ENCODE assay signal across 22 mouse cellular contexts in genomic region chr10:40406655-40407054, GRCm38 (mm10).
"Had no signal": no experiment of that assay in that cellular context is flagged by ENCODE, and none has a peak within 500 bp of the region (broad histone marks: within the 10 kb centered on the region; RNA-seq: fewer than 3 reads in every experiment).

No protein-coding gene starts in this region.

- DNase-seq: kidney, adult 18-20 months; kidney, adult 9 months; kidney, postnatal 14 days; kidney, postnatal 4 days; liver, postnatal 0 days; right cerebral cortex, adult 18-20 months; right cerebral cortex, postnatal 14 days; spleen, adult 18-20 months; thymus, adult 18-20 months; thymus, postnatal 36 days had no signal

- H3K27ac ChIP-seq: limb, embryonic 12.5 days; limb, embryonic 15.5 days; liver, embryonic 14.5 days; lung, embryonic 15.5 days; macrophage; midbrain, embryonic 12.5 days; midbrain, embryonic 15.5 days; neural tube, embryonic 12.5 days; neural tube, embryonic 15.5 days; stomach, embryonic 15.5 days had no signal

- H3K4me2 ChIP-seq: limb, embryonic 12.5 days; limb, embryonic 15.5 days; liver, embryonic 11.5 days; lung, embryonic 15.5 days; midbrain, embryonic 12.5 days; midbrain, embryonic 15.5 days; neural tube, embryonic 12.5 days; neural tube, embryonic 15.5 days; stomach, embryonic 15.5 days had no signal

- H3K9me3 ChIP-seq: limb, embryonic 12.5 days; limb, embryonic 15.5 days; lung, embryonic 15.5 days; midbrain, embryonic 12.5 days; midbrain, embryonic 15.5 days; neural tube, embryonic 12.5 days; neural tube, embryonic 15.5 days; stomach, embryonic 15.5 days had no signal

- H3K9ac ChIP-seq: limb, embryonic 12.5 days; limb, embryonic 15.5 days; liver, embryonic 14.5 days; liver, postnatal 0 days; lung, embryonic 15.5 days; midbrain, embryonic 12.5 days; midbrain, embryonic 15.5 days; neural tube, embryonic 12.5 days; neural tube, embryonic 15.5 days; stomach, embryonic 15.5 days had no signal

- H3K4me1 ChIP-seq: limb, embryonic 12.5 days; limb, embryonic 15.5 days; lung, embryonic 15.5 days; midbrain, embryonic 12.5 days; midbrain, embryonic 15.5 days; neural tube, embryonic 12.5 days; neural tube, embryonic 15.5 days; stomach, embryonic 15.5 days had no signal

- ATAC-seq: intestine, embryonic 16.5 days; liver, postnatal 0 days; midbrain, embryonic 15.5 days had no signal

- H3K36me3 ChIP-seq: limb, embryonic 15.5 days; lung, embryonic 15.5 days; midbrain, embryonic 15.5 days; neural tube, embryonic 12.5 days; neural tube, embryonic 15.5 days; stomach, embryonic 15.5 days had no signal

- H3K27me3 ChIP-seq: limb, embryonic 12.5 days; limb, embryonic 15.5 days; lung, embryonic 15.5 days; midbrain, embryonic 12.5 days; midbrain, embryonic 15.5 days; neural tube, embryonic 12.5 days; neural tube, embryonic 15.5 days; stomach, embryonic 15.5 days had no signal

- H3K4me3 ChIP-seq: limb, embryonic 12.5 days; limb, embryonic 15.5 days; lung, embryonic 15.5 days; midbrain, embryonic 12.5 days; midbrain, embryonic 15.5 days; neural tube, embryonic 12.5 days; neural tube, embryonic 15.5 days; stomach, embryonic 15.5 days had no signal
